Mouse (Mus musculus) liver, embryonic 13.5 days (tissue): ENCODE data around the gene Exo1. TPM values are rescaled to one million over a fixed set of nuclear protein-coding genes. Genes with fewer than 3 reads are reported as not detected.
A peak's percentile ranks its signal among the peaks of the same experiment; 100 is the strongest.

Experiments used
- ATAC-seq: fragments of 200-750 bp; cut with Nextera tagmentation; 2 replicates; pipeline ENCODE4 v1.8.0; 2017; ENCODE audit warnings: low read depth, mild to moderate bottlenecking, moderate number of reproducible peaks, moderate library complexity
- DNase-seq: peaks from one replicate; pipeline ENCODE4 v3.0.0; 2022
- H3K27ac ChIP-seq: fragments of 300-500 bp; sonication (generic); 2 replicates; pipeline ENCODE4 v1.5.1; 2015; ENCODE audit warnings: moderate library complexity, mild to moderate bottlenecking, inconsistent platforms
- H3K27me3 ChIP-seq: fragments of 300-500 bp; sonication (generic); 2 replicates; pipeline ENCODE4 v1.6.1; 2015; ENCODE audit warnings: mild to moderate bottlenecking, inconsistent platforms
- H3K36me3 ChIP-seq: fragments of 300-500 bp; sonication (generic); 2 replicates; pipeline ENCODE4 v1.6.1; 2015; ENCODE audit warnings: mild to moderate bottlenecking, inconsistent platforms
- H3K4me1 ChIP-seq: fragments of 300-500 bp; sonication (generic); replicated peaks from 2 replicates; pipeline ENCODE4 v1.6.1; 2015; ENCODE audit warnings: inconsistent platforms
- H3K4me2 ChIP-seq: fragments of 300-500 bp; sonication (generic); 2 replicates; pipeline ENCODE4 v1.6.1; 2015; ENCODE audit warnings: inconsistent platforms, mild to moderate bottlenecking, moderate library complexity
- H3K4me3 ChIP-seq: fragments of 300-500 bp; sonication (generic); replicated peaks from 2 replicates; pipeline ENCODE4 v1.5.1; 2015; ENCODE audit warnings: mild to moderate bottlenecking, inconsistent platforms
- H3K9ac ChIP-seq: fragments of 300-500 bp; sonication (generic); 2 replicates; pipeline ENCODE4 v1.6.1; 2015; ENCODE audit warnings: mild to moderate bottlenecking, inconsistent platforms
- H3K9me3 ChIP-seq: fragments of 300-500 bp; sonication (generic); replicated peaks from 2 replicates; pipeline ENCODE4 v1.6.1; 2016; ENCODE audit warnings: inconsistent platforms
- WGBS: fragments of 180-500 bp; shearing (Covaris S2); methylation state at CpG from one replicate; pipeline ENCODE4 v1.1.7; 2015; ENCODE audit not compliant: insufficient replicate concordance; 5-methylcytosine and 5-hydroxymethylcytosine counted together
- polyA plus RNA-seq: library from polyadenylated mRNA; unstranded; fragments of >200 nt; fragmentation: Nextera tagmentation; extraction: Ambion mirVana; gene quantifications from 2 replicates; pipeline ENCODE4 v1.2.1, GENCODE M21; 2015

Exo1 gene
- polyA plus RNA-seq, 1 experiment from 2014 or later, result 55.8 TPM

GRCm38 (mm10) chr1:175913728-175914303, 33.4 kb downstream of the Exo1 start:
- H3K4me2 ChIP-seq, result no peak overlapping the region
- H3K4me1 ChIP-seq, result peaks cover 14% of the 10 kb centered on the region
- peaks cover 15% of the 10 kb centered on the region for H3K36me3 ChIP-seq
- DNase-seq (no peak), ATAC-seq (peak; percentile 48; the same call in 1 of the 2 replicates)
- no peaks in the 10 kb centered on the region for H3K9me3 ChIP-seq
- H3K27me3 ChIP-seq, result no peaks in the 10 kb centered on the region
- no peak overlapping the region for H3K4me3 ChIP-seq
- no peak overlapping the region for H3K27ac ChIP-seq
- WGBS, result 59% methylated on average over 5 of the region's 5 CpGs
- no peak overlapping the region for H3K9ac ChIP-seq

DNA sequence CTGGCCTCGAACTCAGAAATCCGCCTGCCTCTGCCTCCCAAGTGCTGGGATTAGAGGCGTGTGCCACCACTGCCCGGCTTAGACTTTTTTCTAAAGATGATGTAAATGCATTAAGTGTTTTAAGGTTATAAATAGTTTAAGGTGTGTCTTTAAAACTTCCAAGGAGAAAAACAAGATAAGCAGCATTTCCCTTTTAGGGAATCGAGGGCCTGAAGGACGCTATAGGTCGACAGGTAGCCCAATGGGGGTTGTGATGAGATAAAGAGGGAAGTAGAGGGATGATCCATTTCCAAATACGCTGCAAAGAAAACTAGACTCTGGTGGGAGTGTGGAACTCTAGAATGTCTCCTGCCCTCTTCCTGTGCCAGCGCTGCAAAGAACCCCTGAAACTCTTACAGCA, 39.6 kb downstream of the Exo1 start, which contains the start of gene Gm38100:
Gene Gm38100 (plus strand): TSS at position 301 of the 400 bp plus-strand sequence.
- Histone ChIP-seq H3K27me3 (no peaks in the 10 kb centered on the region), H3K4me2 (no peak within 1 kb of the TSS), H3K36me3 (no peaks in the 10 kb centered on the region), H3K9me3 (no peaks in the 10 kb centered on the region), H3K4me1 (no peaks in the 10 kb centered on the region), H3K4me3 (no peak within 1 kb of the TSS), H3K27ac (no peak within 1 kb of the TSS), H3K9ac (no peak within 1 kb of the TSS)
- WGBS, result 64% methylated on average over 9 of the region's 9 CpGs
- no peak for DNase-seq
- no peak for ATAC-seq

GRCm38 (mm10) chr1:175921091-175921490, 40.7 kb downstream of the Exo1 start:
- H3K9me3 ChIP-seq, result no peaks in the 10 kb centered on the region
- no peaks in the 10 kb centered on the region for H3K36me3 ChIP-seq
- WGBS, result 70% methylated on average over 8 of the region's 8 CpGs
- no peaks in the 10 kb centered on the region for H3K4me1 ChIP-seq
- no peak for ATAC-seq
- no peak overlapping the region for H3K4me3 ChIP-seq
- no peak for DNase-seq
- no peak overlapping the region for H3K4me2 ChIP-seq
- H3K27ac ChIP-seq, result no peak overlapping the region
- no peaks in the 10 kb centered on the region for H3K27me3 ChIP-seq
- H3K9ac ChIP-seq, result no peak overlapping the region

DNA sequence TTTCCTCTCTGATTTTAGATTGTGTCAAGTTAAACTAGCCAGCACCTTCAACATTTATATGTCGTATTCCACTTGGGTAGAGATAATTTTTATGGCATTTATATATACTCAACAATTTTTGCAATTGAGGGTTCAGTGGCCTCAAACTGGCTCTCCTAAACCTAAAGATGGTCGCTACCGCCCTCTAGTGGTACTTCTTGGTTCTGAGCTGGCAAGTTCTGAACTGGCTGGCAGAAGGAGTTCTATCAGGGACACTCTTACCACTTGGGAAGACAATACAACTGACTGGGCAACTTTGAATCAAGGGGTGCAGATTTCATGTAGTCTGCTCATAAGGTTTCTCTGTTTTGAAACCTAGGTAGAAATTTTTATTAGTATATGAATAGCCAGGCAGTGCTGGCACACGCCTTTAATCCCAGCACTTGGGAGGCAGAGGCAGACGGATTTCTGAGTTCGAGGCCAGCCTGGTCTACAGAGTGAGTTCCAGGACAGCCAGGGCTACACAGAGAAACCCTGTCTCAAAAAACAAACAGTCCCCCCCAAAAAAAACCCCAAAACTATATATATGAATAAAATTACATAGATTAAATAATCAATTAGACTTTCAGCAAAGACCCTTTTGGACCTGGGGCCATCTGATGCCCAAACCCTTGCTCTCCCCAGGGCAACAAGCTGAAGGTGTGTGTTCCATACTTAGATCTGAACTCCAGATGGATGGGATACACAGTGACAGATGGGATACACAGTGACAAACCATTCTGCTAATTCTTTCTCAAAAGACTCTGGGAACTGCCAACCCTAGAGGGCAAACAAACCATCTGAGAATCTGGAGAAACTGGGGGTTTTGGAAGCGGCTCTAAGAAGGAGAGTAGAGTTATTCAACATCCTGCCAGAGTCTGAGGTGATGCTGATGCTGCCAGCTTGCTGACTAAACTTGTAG, 43.7 kb downstream of the Exo1 start:
- Histone ChIP-seq H3K4me1 (no peaks in the 10 kb centered on the region), H3K4me3 (no peak overlapping the region), H3K9ac (no peak overlapping the region), H3K36me3 (no peaks in the 10 kb centered on the region), H3K4me2 (no peak overlapping the region), H3K27me3 (no peaks in the 10 kb centered on the region), H3K9me3 (no peaks in the 10 kb centered on the region), H3K27ac (no peak overlapping the region)
- ATAC-seq (no peak), DNase-seq (peak; percentile 28)
- WGBS, result 38% methylated on average over 7 of the region's 7 CpGs

DNA sequence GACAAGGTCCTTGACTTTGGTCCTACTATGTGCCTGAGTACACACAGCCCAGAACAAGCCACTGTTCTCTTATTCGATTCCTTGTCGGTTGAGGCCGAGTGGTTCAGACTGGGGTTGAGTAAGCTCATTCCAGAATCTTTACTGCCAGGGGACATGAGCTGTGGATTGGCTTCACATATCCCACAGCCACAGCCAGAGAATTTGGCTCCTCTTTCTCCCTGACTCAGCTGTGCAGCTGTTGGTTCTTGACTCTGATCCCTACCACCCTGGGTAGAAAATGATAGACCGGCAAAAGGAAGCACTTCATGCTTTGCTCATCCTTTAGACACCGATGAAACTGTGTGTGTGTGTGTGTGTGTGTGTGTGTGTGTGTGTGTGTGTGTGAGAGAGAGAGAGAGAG, 51.0 kb downstream of the Exo1 start:
- DNase-seq, result no peak
- H3K4me3 ChIP-seq, result no peak overlapping the region
- WGBS, result 80% methylated on average over 5 of the region's 5 CpGs
- no peak for ATAC-seq
- H3K27me3 ChIP-seq, result no peaks in the 10 kb centered on the region
- no peak overlapping the region for H3K9ac ChIP-seq
- no peak overlapping the region for H3K27ac ChIP-seq
- H3K9me3 ChIP-seq, result no peaks in the 10 kb centered on the region
- no peaks in the 10 kb centered on the region for H3K4me1 ChIP-seq
- no peak overlapping the region for H3K4me2 ChIP-seq
- no peaks in the 10 kb centered on the region for H3K36me3 ChIP-seq

GRCm38 (mm10) chr1:175936282-175936737, 55.9 kb downstream of the Exo1 start:
- Histone ChIP-seq H3K4me2 (no peak overlapping the region; the same call in 1 of the 2 replicates), H3K9ac (no peak overlapping the region), H3K27me3 (no peaks in the 10 kb centered on the region), H3K36me3 (no peaks in the 10 kb centered on the region), H3K27ac (no peak overlapping the region), H3K4me1 (no peaks in the 10 kb centered on the region), H3K9me3 (no peaks in the 10 kb centered on the region), H3K4me3 (no peak overlapping the region)
- ATAC-seq (no peak), DNase-seq (no peak)
- 10% methylated on average over 11 of the region's 11 CpGs for WGBS

GRCm38 (mm10) chr1:175938731-175939130, 58.4 kb downstream of the Exo1 start:
- ATAC-seq (no peak), DNase-seq (no peak)
- Histone ChIP-seq H3K27me3 (no peaks in the 10 kb centered on the region), H3K4me3 (no peak overlapping the region), H3K4me2 (no peak overlapping the region), H3K36me3 (no peaks in the 10 kb centered on the region), H3K4me1 (no peaks in the 10 kb centered on the region), H3K9ac (no peak overlapping the region), H3K27ac (no peak overlapping the region), H3K9me3 (no peaks in the 10 kb centered on the region)
- WGBS, result 77% methylated on average over 3 of the region's 3 CpGs

DNA sequence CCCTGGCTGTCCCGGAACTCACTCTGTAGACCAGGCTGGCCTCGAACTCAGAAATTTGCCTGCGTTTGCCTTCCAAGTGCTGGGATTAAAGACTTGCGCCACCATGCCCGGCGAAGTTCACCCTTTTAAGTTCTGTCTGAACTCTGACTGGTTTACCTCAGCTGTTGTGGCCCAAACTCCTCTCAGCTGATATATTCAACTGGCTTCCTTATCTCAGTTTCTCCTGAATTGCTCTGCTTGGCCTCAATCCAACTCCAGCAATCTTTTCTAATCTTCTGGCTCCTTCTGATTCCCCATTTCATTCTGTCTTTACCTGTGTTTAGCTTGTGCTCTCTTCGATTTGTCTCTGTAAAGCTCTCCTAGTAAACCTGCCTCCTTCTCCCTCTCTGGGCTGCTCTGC, 62.8 kb downstream of the Exo1 start:
- DNase-seq (no peak), ATAC-seq (no peak)
- Histone ChIP-seq H3K4me2 (no peak overlapping the region), H3K27me3 (no peaks in the 10 kb centered on the region), H3K9me3 (no peaks in the 10 kb centered on the region), H3K4me3 (no peak overlapping the region), H3K36me3 (no peaks in the 10 kb centered on the region), H3K27ac (no peak overlapping the region), H3K4me1 (no peaks in the 10 kb centered on the region), H3K9ac (no peak overlapping the region)
- WGBS, result 73% methylated on average over 7 of the region's 7 CpGs

GRCm38 (mm10) chr1:175946718-175947315, 66.4 kb downstream of the Exo1 start:
- H3K4me1 ChIP-seq, result no peaks in the 10 kb centered on the region

GRCm38 (mm10) chr1:175950421-175950820, 70.0 kb downstream of the Exo1 start:
- 64% methylated on average over 3 of the region's 3 CpGs for WGBS
- no peaks in the 10 kb centered on the region for H3K36me3 ChIP-seq
- no peak overlapping the region for H3K4me2 ChIP-seq
- ATAC-seq (no peak), DNase-seq (no peak)
- no peak overlapping the region for H3K27ac ChIP-seq
- no peaks in the 10 kb centered on the region for H3K4me1 ChIP-seq
- no peak overlapping the region for H3K9ac ChIP-seq
- no peak overlapping the region for H3K4me3 ChIP-seq
- no peaks in the 10 kb centered on the region for H3K27me3 ChIP-seq
- no peaks in the 10 kb centered on the region for H3K9me3 ChIP-seq

More at GRCm38 (mm10) chr1:175946718-175947315, 66.4 kb downstream of the Exo1 start:
- H3K9ac ChIP-seq, result no peak overlapping the region
- no peaks in the 10 kb centered on the region for H3K9me3 ChIP-seq
- no peak overlapping the region for H3K4me3 ChIP-seq
- WGBS, result 44% methylated on average over 4 of the region's 4 CpGs
- no peak overlapping the region for H3K4me2 ChIP-seq
- H3K36me3 ChIP-seq, result no peaks in the 10 kb centered on the region
- H3K27me3 ChIP-seq, result no peaks in the 10 kb centered on the region
- DNase-seq, result no peak
- no peak for ATAC-seq
- H3K27ac ChIP-seq, result no peak overlapping the region

DNA sequence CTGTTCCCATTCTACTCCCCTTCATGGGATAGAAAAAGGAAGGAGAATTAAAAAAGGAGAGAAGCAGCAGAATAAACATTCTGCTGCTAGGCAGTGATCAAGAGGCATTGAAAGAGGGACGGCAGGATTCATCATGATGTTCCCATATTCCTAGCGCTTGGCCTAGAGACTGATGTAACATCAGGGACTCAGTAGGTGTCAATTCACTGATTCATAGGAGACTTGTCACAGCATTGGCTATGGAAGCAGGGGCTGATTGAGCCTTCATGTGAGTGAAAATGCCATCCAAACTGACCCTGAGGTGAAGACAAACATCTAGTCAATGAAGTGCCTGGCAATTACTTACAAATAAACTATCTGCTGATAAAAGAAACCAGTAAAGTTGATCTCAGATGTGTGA, 70.5 kb downstream of the Exo1 start:
- no peaks in the 10 kb centered on the region for H3K27me3 ChIP-seq
- no peak overlapping the region for H3K4me2 ChIP-seq
- H3K36me3 ChIP-seq, result no peaks in the 10 kb centered on the region
- no peak for ATAC-seq
- no peak for DNase-seq
- H3K27ac ChIP-seq, result no peak overlapping the region
- no peaks in the 10 kb centered on the region for H3K9me3 ChIP-seq
- H3K4me3 ChIP-seq, result no peak overlapping the region
- H3K4me1 ChIP-seq, result no peaks in the 10 kb centered on the region
- H3K9ac ChIP-seq, result no peak overlapping the region
- 69% methylated on average over 2 of the region's 2 CpGs for WGBS
